Mouse (Mus musculus) stomach, postnatal 0 days (tissue): ENCODE data around the gene Ints7.

Experiments
- CTCF ChIP-seq: IDR thresholded peaks from 2 replicates; pipeline ENCODE4 v1.5.1; 2016; ENCODE audit warnings: antibody characterized with exemption, low read depth, mild to moderate bottlenecking, moderate library complexity
- EP300 ChIP-seq: optimal IDR thresholded peaks from 2 replicates; pipeline ENCODE3; 2016; ENCODE audit warnings: antibody characterized with exemption

DNA sequence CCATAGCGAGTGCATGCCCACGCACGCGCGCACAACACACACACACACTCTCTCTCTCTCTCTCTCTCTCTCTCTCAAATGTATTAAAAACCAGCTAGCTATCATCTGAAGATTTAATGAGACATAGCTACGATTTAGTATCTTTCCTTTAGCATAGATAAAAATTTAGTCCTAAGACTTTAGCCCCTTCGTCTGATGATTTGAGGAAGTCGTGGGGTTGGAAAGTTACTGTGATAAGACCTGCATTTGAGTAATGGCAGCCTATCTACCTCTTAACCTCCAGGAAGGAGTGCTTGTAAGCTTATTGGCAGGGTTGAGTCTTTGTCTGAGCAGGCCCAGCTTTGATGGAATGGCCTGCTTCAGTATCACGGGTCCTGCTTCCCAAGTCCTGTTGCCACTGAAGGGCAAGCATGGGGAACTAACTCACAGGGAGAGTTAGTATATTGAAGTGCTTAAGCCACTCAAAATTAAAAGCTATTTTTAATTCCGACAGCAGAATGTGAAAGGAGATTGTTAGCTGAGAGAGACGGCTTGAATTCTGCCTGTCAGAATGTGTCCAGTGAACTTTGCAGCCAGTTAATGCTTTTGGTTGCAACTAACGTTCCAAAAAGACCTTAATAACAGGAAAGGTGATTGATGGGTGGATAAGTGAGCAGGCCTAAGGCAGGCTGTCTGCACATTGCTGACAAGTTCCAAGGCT is 42.8 kb downstream of the Ints7 start:
- no peak for TF ChIP-seq CTCF
- TF ChIP-seq EP300: no peak
